8 mouse cellular contexts compared by ENCODE assay signal in the genomic region with DNA sequence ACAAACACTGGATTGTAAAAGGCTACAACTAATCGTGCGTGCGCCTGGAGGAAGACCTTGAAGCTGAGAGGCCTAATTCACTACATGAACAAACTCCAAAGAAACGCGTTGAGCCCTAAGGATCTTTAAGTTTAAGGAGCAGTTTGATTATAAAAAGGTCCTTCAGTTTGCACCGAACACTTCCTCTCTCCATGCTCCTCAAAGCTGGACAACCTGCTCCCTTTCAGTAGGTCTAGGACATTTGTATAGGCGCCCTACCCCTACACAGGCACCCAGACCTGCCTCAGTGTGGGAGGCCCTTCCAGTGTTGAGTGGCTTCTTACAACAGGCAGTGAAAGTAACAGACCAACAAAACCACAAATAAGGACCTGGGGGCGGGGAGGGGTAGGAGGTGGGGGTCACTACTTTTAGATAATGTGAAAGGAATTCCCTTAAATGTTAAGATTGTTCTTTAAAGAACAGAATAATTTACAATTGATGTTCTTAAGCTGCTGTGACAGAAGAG. TPM values are rescaled to one million over a fixed set of nuclear protein-coding genes. Genes with fewer than 3 reads are reported as not detected.
DNase-seq lines count a peak whose midpoint lies in the region; ATAC-seq lines count a peak whose summit lies in the region.

No protein-coding gene starts in this region.

- H3K4me2 ChIP-seq in hindbrain, embryonic 11.5 days (replicated peaks; ENCODE audit: low read depth, low read length), result peak overlapping the region; percentile 57
- H3K4me2 ChIP-seq in midbrain, embryonic 14.5 days (ENCODE audit: low read length), result peak overlapping the region; percentile 67

- peaks cover 7% of the 10 kb centered on the region; the same call in 1 of the 2 replicates for H3K4me1 ChIP-seq in heart, embryonic 10.5 days
- H3K4me1 ChIP-seq in hindbrain, embryonic 11.5 days (replicated peaks; ENCODE audit: control insufficient read depth, insufficient read depth, low read length), result no peaks in the 10 kb centered on the region
- peaks cover 9% of the 10 kb centered on the region for H3K4me1 ChIP-seq in midbrain, embryonic 14.5 days (ENCODE audit: control insufficient read depth, insufficient read depth, low read length)

- H3K36me3 ChIP-seq in heart, embryonic 10.5 days, result no peaks in the 10 kb centered on the region
- no peaks in the 10 kb centered on the region for H3K36me3 ChIP-seq in hindbrain, embryonic 11.5 days (ENCODE audit: control insufficient read depth, insufficient read depth, low read length)
- H3K36me3 ChIP-seq in midbrain, embryonic 14.5 days (ENCODE audit: control insufficient read depth, insufficient read depth, low read length), result no peaks in the 10 kb centered on the region

- no peak overlapping the region for H3K27ac ChIP-seq in heart, embryonic 10.5 days
- H3K27ac ChIP-seq in hindbrain, embryonic 11.5 days (ENCODE audit: low read depth, low read length), result no peak overlapping the region
- 0 out of 2 replicates have a peak overlapping the region, but pooled peaks have one; percentile 20 for H3K27ac ChIP-seq in midbrain, embryonic 14.5 days (replicated peaks; ENCODE audit: low read depth, low read length)

- no peaks in the 10 kb centered on the region for H3K9me3 ChIP-seq in heart, embryonic 10.5 days
- H3K9me3 ChIP-seq in hindbrain, embryonic 11.5 days (ENCODE audit: control insufficient read depth, low read length), result no peaks in the 10 kb centered on the region
- no peaks in the 10 kb centered on the region for H3K9me3 ChIP-seq in midbrain, embryonic 14.5 days (ENCODE audit: control insufficient read depth, low read length)

- no peak for DNase-seq in heart, embryonic 10.5 days (ENCODE audit: low spot score)
- DNase-seq in heart, adult 8-10 months (ENCODE audit: low spot score), result no peak
- DNase-seq in A20 (ENCODE audit: low read depth, low spot score), result peak; percentile 39
- peak; percentile 17 for DNase-seq in cerebellum, adult 8-10 months
- DNase-seq in hindbrain, embryonic 11.5 days (ENCODE audit: low spot score), result peak; percentile 24
- DNase-seq in midbrain, embryonic 14.5 days, result peak; percentile 12
- DNase-seq in right cerebral cortex, postnatal 14 days, result no peak
- DNase-seq in kidney, adult 11 months, result no peak

- ATAC-seq in hindbrain, embryonic 11.5 days (ENCODE audit: low FRiP score), result 0 out of 2 replicates have a peak, but pooled peaks have one; percentile 14
- ATAC-seq in midbrain, embryonic 14.5 days (ENCODE audit: low FRiP score, low TSS enrichment), result no peak

- H3K9ac ChIP-seq in hindbrain, embryonic 11.5 days (ENCODE audit: low read depth, low read length), result peak overlapping the region; percentile 64
- H3K9ac ChIP-seq in midbrain, embryonic 14.5 days (replicated peaks; ENCODE audit: low read length), result peak overlapping the region; percentile 61

- H3K27me3 ChIP-seq in heart, embryonic 10.5 days (ENCODE audit: insufficient read depth, poor library complexity, severe bottlenecking), result no peaks in the 10 kb centered on the region
- no peaks in the 10 kb centered on the region for H3K27me3 ChIP-seq in hindbrain, embryonic 11.5 days (ENCODE audit: control insufficient read depth, insufficient read depth, low read length)
- no peaks in the 10 kb centered on the region for H3K27me3 ChIP-seq in midbrain, embryonic 14.5 days (ENCODE audit: control insufficient read depth, insufficient read depth, low read length)

- peak overlapping the region; percentile 70 for H3K4me3 ChIP-seq in heart, embryonic 10.5 days
- peak overlapping the region; percentile 49 for H3K4me3 ChIP-seq in hindbrain, embryonic 11.5 days (ENCODE audit: low read depth, low read length)
- peak overlapping the region; percentile 50 for H3K4me3 ChIP-seq in midbrain, embryonic 14.5 days (replicated peaks; ENCODE audit: low read depth, low read length)

- 78% methylated on average over 8 of the region's 8 CpGs for WGBS in heart, embryonic 10.5 days
- WGBS in hindbrain, embryonic 11.5 days, result 77% methylated on average over 8 of the region's 8 CpGs
- 79% methylated on average over 8 of the region's 8 CpGs for WGBS in midbrain, embryonic 14.5 days

RNA-seq across cellular contexts. Expression of a gene that starts 0.7 kb away (rescaled TPM):
- 2.6 and 3.0 TPM in 2 replicates for polyA plus RNA-seq in heart, embryonic 10.5 days (2016; fragmentation: Nextera tagmentation; extraction: Ambion mirVana)
- total RNA-seq in heart, adult 8-10 months (2022), result 1 to 10 TPM; 3.6 to 5.0 (median 4.1) TPM
- polyA plus RNA-seq in hindbrain, embryonic 11.5 days (2014; fragmentation: Nextera tagmentation; extraction: Ambion mirVana), result 3.6 and 3.8 TPM in 2 replicates
- 2.1 and 2.8 TPM in 2 replicates for polyA plus RNA-seq in midbrain, embryonic 14.5 days (2014; fragmentation: Nextera tagmentation; extraction: Ambion mirVana)

Comparison
In these comparisons a context has a peak if more than half of its experiments do, and no peak if none do; other contexts are left out.
1. DNase-seq: peak in A20 (single experiment), cerebellum, adult 8-10 months (single experiment), hindbrain, embryonic 11.5 days (single experiment) and midbrain, embryonic 14.5 days (single experiment); none in heart, embryonic 10.5 days (single experiment), heart, adult 8-10 months (single experiment), right cerebral cortex, postnatal 14 days (single experiment) and kidney, adult 11 months (single experiment).
2. Peak in every context shown above with its lines, with median percentiles within 50 percentile points of each other: H3K4me3 ChIP-seq.